Mouse (Mus musculus) neural tube, embryonic 12.5 days (tissue): ENCODE results near the gene Kng1. TPM values are rescaled to one million over a fixed set of nuclear protein-coding genes. Genes with fewer than 3 reads are reported as not detected.

Source experiments
- ATAC-seq: fragments of 200-750 bp; cut with Nextera tagmentation; 2 replicates; pipeline ENCODE4 v1.8.0; 2017; ENCODE audit warnings: low read depth, mild to moderate bottlenecking, moderate TSS enrichment, moderate library complexity; ENCODE audit not compliant: low FRiP score
- H3K27ac ChIP-seq: fragments of 300-500 bp; sonication (generic); 2 replicates; pipeline ENCODE4 v1.5.1; 2016
- H3K27me3 ChIP-seq: fragments of 300-500 bp; sonication (generic); replicated peaks from 2 replicates; pipeline ENCODE4 v1.6.1; 2016; ENCODE audit warnings: mild to moderate bottlenecking
- H3K36me3 ChIP-seq: fragments of 300-500 bp; sonication (generic); 2 replicates; pipeline ENCODE4 v1.6.1; 2016; ENCODE audit warnings: mild to moderate bottlenecking
- H3K4me1 ChIP-seq: fragments of 300-500 bp; sonication (generic); 2 replicates; pipeline ENCODE4 v1.6.1; 2016
- H3K4me2 ChIP-seq: fragments of 300-500 bp; sonication (generic); replicated peaks from 2 replicates; pipeline ENCODE4 v1.6.1; 2016; ENCODE audit warnings: mild to moderate bottlenecking
- H3K4me3 ChIP-seq: fragments of 300-500 bp; sonication (generic); 2 replicates; pipeline ENCODE4 v1.5.1; 2016
- H3K9ac ChIP-seq: fragments of 300-500 bp; sonication (generic); 2 replicates; pipeline ENCODE4 v1.6.1; 2016; ENCODE audit warnings: mild to moderate bottlenecking
- H3K9me3 ChIP-seq: fragments of 300-500 bp; sonication (generic); 2 replicates; pipeline ENCODE4 v1.6.1; 2016; ENCODE audit warnings: mild to moderate bottlenecking
- WGBS: fragments of 180-500 bp; shearing (Covaris S2); methylation state at CpG from one replicate; pipeline ENCODE4 v1.1.7; 2016; 5-methylcytosine and 5-hydroxymethylcytosine counted together
- polyA plus RNA-seq: library from polyadenylated mRNA; unstranded; fragments of >200 nt; fragmentation: Nextera tagmentation; extraction: Ambion mirVana; gene quantifications from 2 replicates; pipeline ENCODE4 v1.2.1, GENCODE M21; 2016

Kng1 gene
- polyA plus RNA-seq, 1 experiment from 2014 or later: 0.20 TPM

- WGBS: under 1% methylated on average over 52 of the region's 52 CpGs
- Histone ChIP-seq H3K9me3 (no peaks in the 10 kb centered on the region), H3K27me3 (no peaks in the 10 kb centered on the region), H3K9ac (peak overlapping the region; percentile 96), H3K36me3 (peaks cover 38% of the 10 kb centered on the region), H3K4me1 (peaks cover 17% of the 10 kb centered on the region), H3K27ac (peak overlapping the region; percentile 93), H3K4me2 (peak overlapping the region; percentile 92), H3K4me3 (peak overlapping the region; percentile 77)
- ATAC-seq: peak; percentile 94
Observed at GRCm38 (mm10) chr16:23107946-23108759, 50.5 kb downstream of the Kng1 start.

GRCm38 (mm10) chr16:23108943-23109342 is 51.3 kb downstream of the Kng1 start:
- peaks cover 41% of the 10 kb centered on the region for H3K36me3 ChIP-seq
- H3K4me3 ChIP-seq: peak overlapping the region; percentile 77
- no peak for ATAC-seq
- peaks cover 17% of the 10 kb centered on the region for H3K4me1 ChIP-seq
- peak overlapping the region; percentile 96 for H3K9ac ChIP-seq
- 5% methylated on average over 5 of the region's 5 CpGs for WGBS
- H3K9me3 ChIP-seq: no peaks in the 10 kb centered on the region
- H3K27ac ChIP-seq: 0 out of 2 replicates have a peak overlapping the region, but pooled peaks have one; percentile 26
- H3K4me2 ChIP-seq: peak overlapping the region; percentile 92
- no peaks in the 10 kb centered on the region for H3K27me3 ChIP-seq

DNA sequence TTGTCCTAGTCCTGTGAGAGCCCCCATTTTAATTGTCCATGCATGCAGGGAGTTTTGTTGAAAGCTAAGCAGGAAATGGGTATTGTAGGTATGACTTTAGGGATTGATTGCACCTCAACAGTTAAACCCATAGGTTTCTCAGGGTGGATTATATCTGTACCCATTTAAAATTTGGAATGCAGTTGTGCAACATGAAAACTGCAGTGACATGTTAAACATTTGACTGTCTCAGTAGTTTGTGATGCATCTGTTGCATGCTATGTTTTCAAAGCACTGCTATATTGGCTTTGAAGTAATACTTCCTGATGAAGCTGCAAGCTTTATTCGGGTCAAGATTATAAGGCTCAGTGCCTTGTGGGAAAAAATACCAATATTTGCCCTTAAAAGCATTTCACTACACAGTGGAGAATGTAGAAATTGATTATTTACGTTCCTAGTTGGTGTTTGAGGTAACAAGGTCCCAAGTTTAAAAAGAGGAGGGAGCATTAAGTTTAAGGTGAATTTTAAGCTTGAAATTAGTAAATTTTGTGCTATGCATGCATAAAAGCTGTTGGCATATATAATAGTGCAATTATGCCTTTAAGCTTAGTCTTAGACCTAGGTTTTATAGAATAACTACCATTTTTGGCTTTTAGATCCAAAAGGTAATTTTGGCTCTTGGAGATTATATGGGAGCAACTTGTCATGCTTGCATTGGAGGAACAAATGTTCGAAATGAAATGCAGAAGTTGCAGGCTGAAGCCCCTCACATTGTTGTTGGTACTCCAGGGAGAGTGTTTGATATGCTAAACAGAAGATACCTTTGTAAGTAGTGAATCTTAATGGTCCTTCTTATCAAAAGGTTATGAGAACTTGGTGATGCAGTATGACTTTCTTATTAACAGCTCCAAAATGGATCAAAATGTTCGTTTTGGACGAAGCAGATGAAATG is 52.0 kb downstream of the Kng1 start:
- peaks cover 47% of the 10 kb centered on the region for H3K36me3 ChIP-seq
- no peak for ATAC-seq
- peak overlapping the region; percentile 96 for H3K9ac ChIP-seq
- WGBS: 62% methylated on average over 5 of the region's 5 CpGs
- H3K27ac ChIP-seq: no peak overlapping the region
- H3K9me3 ChIP-seq: no peaks in the 10 kb centered on the region
- no peaks in the 10 kb centered on the region for H3K27me3 ChIP-seq
- peaks cover 17% of the 10 kb centered on the region for H3K4me1 ChIP-seq
- peak overlapping the region; percentile 92 for H3K4me2 ChIP-seq
- H3K4me3 ChIP-seq: peak overlapping the region; percentile 77

DNA sequence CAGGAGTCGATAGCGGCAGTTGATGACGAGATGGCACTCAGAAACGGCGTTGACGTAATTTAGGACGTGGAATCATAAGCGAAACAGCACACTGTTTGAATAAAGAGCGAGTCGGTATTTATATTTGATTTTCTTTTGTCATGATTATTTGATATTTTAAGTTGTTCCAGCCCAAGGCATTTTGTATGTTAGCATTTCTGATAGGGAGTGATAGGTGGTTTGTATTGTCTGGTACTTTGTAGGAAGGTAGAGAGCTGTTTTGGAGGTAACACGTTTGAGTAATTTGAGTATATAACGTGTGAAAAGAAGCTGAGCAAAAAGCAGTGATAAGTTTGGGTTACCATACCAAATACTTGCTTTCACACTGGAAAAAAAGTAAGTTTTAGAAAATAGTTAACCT is 54.7 kb downstream of the Kng1 start:
- Histone ChIP-seq H3K4me1 (peaks cover 17% of the 10 kb centered on the region), H3K36me3 (peaks cover 56% of the 10 kb centered on the region), H3K9ac (no peak overlapping the region), H3K27me3 (no peaks in the 10 kb centered on the region), H3K4me3 (no peak overlapping the region), H3K4me2 (no peak overlapping the region), H3K27ac (no peak overlapping the region), H3K9me3 (no peaks in the 10 kb centered on the region)
- WGBS: 83% methylated on average over 12 of the region's 12 CpGs
- no peak for ATAC-seq

DNA sequence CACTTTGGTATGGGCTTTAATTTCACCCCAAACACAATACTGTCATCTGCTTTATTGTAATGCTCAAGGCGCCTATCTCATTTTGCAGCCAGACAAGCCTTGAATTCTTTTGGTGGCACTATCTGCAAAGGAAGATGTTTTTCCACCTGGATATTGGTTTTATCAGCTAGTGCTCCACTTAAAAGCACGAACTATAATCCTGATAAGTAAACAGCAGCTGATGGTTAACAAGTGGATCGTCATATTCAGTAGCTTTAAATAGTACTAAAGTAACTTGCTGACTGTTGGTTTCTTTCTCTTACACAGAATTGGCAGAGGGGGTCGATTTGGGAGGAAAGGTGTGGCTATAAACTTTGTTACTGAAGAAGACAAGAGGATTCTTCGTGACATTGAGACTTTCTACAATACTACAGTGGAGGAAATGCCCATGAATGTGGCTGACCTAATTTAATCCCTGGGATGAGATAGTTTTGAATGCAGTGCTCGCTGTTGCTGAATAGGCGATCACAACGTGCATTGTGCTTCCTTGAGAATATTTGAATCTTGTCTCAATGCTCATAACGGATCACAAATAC is 55.3 kb downstream of the Kng1 start:
- H3K4me1 ChIP-seq: peaks cover 17% of the 10 kb centered on the region
- H3K9ac ChIP-seq: no peak overlapping the region
- no peak overlapping the region for H3K27ac ChIP-seq
- peaks cover 56% of the 10 kb centered on the region for H3K36me3 ChIP-seq
- WGBS: 57% methylated on average over 9 of the region's 9 CpGs
- H3K4me2 ChIP-seq: no peak overlapping the region
- no peak overlapping the region for H3K4me3 ChIP-seq
- no peaks in the 10 kb centered on the region for H3K27me3 ChIP-seq
- H3K9me3 ChIP-seq: no peaks in the 10 kb centered on the region
- no peak for ATAC-seq

- Histone ChIP-seq H3K36me3 (peaks cover 55% of the 10 kb centered on the region), H3K9ac (no peak overlapping the region), H3K9me3 (no peaks in the 10 kb centered on the region), H3K27ac (no peak overlapping the region), H3K27me3 (no peaks in the 10 kb centered on the region), H3K4me2 (no peak overlapping the region), H3K4me3 (no peak overlapping the region), H3K4me1 (peaks cover 14% of the 10 kb centered on the region)
- ATAC-seq: no peak
Observed at GRCm38 (mm10) chr16:23113903-23114302, 56.2 kb downstream of the Kng1 start.

GRCm38 (mm10) chr16:23114339-23115171 is 56.9 kb downstream of the Kng1 start:
- Histone ChIP-seq H3K27ac (no peak overlapping the region), H3K27me3 (no peaks in the 10 kb centered on the region), H3K4me2 (no peak overlapping the region), H3K9ac (no peak overlapping the region), H3K4me1 (peaks cover 7% of the 10 kb centered on the region), H3K9me3 (no peaks in the 10 kb centered on the region), H3K4me3 (no peak overlapping the region), H3K36me3 (peaks cover 53% of the 10 kb centered on the region)
- ATAC-seq: no peak
- WGBS: 63% methylated on average over 5 of the region's 5 CpGs

GRCm38 (mm10) chr16:23115486-23115885 is 57.8 kb downstream of the Kng1 start:
- WGBS: 88% methylated on average over 3 of the region's 3 CpGs
- H3K27ac ChIP-seq: no peak overlapping the region
- no peak overlapping the region for H3K9ac ChIP-seq
- H3K4me3 ChIP-seq: no peak overlapping the region
- H3K4me1 ChIP-seq: peaks cover 4% of the 10 kb centered on the region; the same call in 1 of the 2 replicates
- no peaks in the 10 kb centered on the region for H3K27me3 ChIP-seq
- ATAC-seq: no peak
- H3K9me3 ChIP-seq: no peaks in the 10 kb centered on the region
- no peak overlapping the region for H3K4me2 ChIP-seq
- H3K36me3 ChIP-seq: peaks cover 52% of the 10 kb centered on the region

DNA sequence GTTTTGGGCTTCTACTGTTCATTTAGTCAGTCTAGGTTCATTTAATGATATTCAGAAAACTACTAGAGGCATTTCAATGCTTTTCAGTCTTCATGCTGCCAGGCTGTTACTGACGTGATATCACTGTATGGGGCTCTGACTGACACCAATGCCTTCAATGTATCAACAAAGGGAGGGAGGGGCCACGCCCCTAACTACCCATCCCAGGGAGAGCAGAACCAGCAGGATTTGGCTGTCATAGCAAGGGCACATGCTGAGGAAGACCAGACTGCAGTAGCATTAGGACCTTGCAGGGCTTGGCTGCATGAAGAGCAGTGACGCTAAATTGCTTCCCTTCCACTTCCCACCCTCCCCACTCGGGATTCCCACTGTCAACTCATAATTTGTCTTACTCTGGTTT is 59.5 kb downstream of the Kng1 start:
- Histone ChIP-seq H3K4me2 (no peak overlapping the region), H3K4me1 (no peaks in the 10 kb centered on the region), H3K27me3 (no peaks in the 10 kb centered on the region), H3K27ac (no peak overlapping the region), H3K9ac (no peak overlapping the region), H3K4me3 (no peak overlapping the region), H3K36me3 (peaks cover 56% of the 10 kb centered on the region), H3K9me3 (no peaks in the 10 kb centered on the region)
- ATAC-seq: no peak
- WGBS: 70% methylated on average over 4 of the region's 4 CpGs

DNA sequence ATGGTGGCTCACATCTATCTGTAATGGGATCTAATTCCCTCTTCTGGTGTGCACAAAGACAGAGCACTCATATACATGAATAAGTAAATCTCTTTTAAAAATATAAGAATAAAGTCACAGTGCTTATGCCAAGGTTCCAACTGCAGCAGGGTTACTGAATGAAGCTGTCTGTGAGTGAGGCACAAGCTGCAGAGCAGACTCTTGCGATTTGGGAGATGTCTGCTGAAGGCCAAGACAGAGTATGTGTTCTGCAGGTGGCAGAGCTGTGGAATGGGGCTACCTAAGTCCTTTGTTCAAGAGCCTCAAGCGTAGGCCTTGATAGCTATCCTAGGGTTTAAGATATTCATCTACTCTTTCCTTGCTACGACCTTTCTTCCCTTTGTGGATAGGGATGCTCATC is 64.8 kb downstream of the Kng1 start:
- Histone ChIP-seq H3K27me3 (no peaks in the 10 kb centered on the region), H3K27ac (no peak overlapping the region), H3K4me2 (no peak overlapping the region), H3K36me3 (peaks cover 45% of the 10 kb centered on the region), H3K4me3 (no peak overlapping the region), H3K4me1 (peaks cover 10% of the 10 kb centered on the region; the same call in 1 of the 2 replicates), H3K9me3 (no peaks in the 10 kb centered on the region), H3K9ac (no peak overlapping the region)
- no peak for ATAC-seq
- WGBS: 93% methylated on average over 3 of the region's 3 CpGs

DNA sequence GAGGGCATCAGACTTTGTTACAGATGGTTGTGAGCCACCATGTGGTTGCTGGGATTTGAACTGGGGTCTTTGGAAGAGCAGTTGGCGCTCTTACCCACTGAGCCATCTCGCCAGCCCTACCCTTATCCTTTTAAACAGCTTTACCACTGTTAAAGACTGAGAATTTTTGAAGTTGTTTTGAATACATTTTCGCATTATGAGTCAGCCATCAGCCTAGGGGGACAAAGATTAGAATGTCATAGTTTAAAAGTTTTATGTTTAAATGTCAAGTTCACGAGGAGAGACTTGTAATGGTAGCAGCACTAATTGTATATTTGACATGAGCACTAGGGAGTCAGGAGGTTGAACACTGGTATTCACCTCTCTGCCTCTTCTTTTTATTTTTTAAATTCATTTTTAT is 65.4 kb downstream of the Kng1 start:
- H3K4me3 ChIP-seq: no peak overlapping the region
- no peak overlapping the region for H3K4me2 ChIP-seq
- 94% methylated on average over 4 of the region's 4 CpGs for WGBS

More for the DNA sequence above, 65.4 kb downstream of the Kng1 start:
- H3K9ac ChIP-seq: no peak overlapping the region
- H3K27ac ChIP-seq: no peak overlapping the region
- H3K4me1 ChIP-seq: peaks cover 11% of the 10 kb centered on the region; the same call in 1 of the 2 replicates
- H3K9me3 ChIP-seq: no peaks in the 10 kb centered on the region
- H3K27me3 ChIP-seq: no peaks in the 10 kb centered on the region
- no peak for ATAC-seq
- peaks cover 45% of the 10 kb centered on the region for H3K36me3 ChIP-seq
